Mouse (Mus musculus): Measurements from ENCODE around the gene Asah2. TPM values are rescaled to one million over a fixed set of nuclear protein-coding genes. Genes with fewer than 3 reads are reported as not detected.
A peak's percentile ranks its signal among the peaks of the same experiment; 100 is the strongest.

Asah2 gene
- total and polyA plus RNA-seq, 2 experiments from 2014 or later = 2.1 to 17.6 TPM

GRCm38 (mm10) chr19:32127180-32127850 is 19.3 kb upstream of the Asah2 start:
- Histone ChIP-seq H3K4me3 (ENCODE audit: low read depth, low read length) (no peak overlapping the region), H3K9ac (replicated peaks; ENCODE audit: low read depth, low read length) (no peak overlapping the region), H3K36me3 (replicated peaks; ENCODE audit: control insufficient read depth, insufficient read depth, low read length) (peaks cover 40% of the 10 kb centered on the region), H3K4me2 (ENCODE audit: low read depth, low read length) (no peak overlapping the region), H3K4me1 (ENCODE audit: control insufficient read depth, insufficient read depth) (no peaks in the 10 kb centered on the region), H3K27ac (ENCODE audit: low read depth) (no peak overlapping the region), H3K27me3 (ENCODE audit: control insufficient read depth, insufficient read depth, low read length) (no peaks in the 10 kb centered on the region), H3K9me3 (replicated peaks; ENCODE audit: control insufficient read depth, low read length) (no peaks in the 10 kb centered on the region)
- whole genome bisulfite sequencing = 74% methylated on average over 10 of the region's 10 CpGs
- TF ChIP-seq EP300 (IDR thresholded peaks at IDR 0.05; ENCODE audit: low read depth) = no peak
- TF ChIP-seq CTCF (IDR thresholded peaks at IDR 0.05; ENCODE audit: low read depth) = peak; percentile 61
- DNase-seq (ENCODE audit: low spot score) (peak; percentile 28), ATAC-seq (ENCODE audit: insufficient read depth, low read depth) (peak; percentile 62; the same call in 1 of the 2 replicates)

- DNase-seq (ENCODE audit: low spot score) (no peak), ATAC-seq (ENCODE audit: insufficient read depth, low read depth) (no peak)
- H3K27me3 ChIP-seq (ENCODE audit: control insufficient read depth, insufficient read depth, low read length) = no peaks in the 10 kb centered on the region
- no peaks in the 10 kb centered on the region for H3K4me1 ChIP-seq (ENCODE audit: control insufficient read depth, insufficient read depth)
- H3K36me3 ChIP-seq (replicated peaks; ENCODE audit: control insufficient read depth, insufficient read depth, low read length) = peaks cover 46% of the 10 kb centered on the region
- WGBS = 60% methylated on average over 9 of the region's 9 CpGs
- no peak overlapping the region for H3K9ac ChIP-seq (replicated peaks; ENCODE audit: low read depth, low read length)
- no peak overlapping the region for H3K27ac ChIP-seq (ENCODE audit: low read depth)
- no peak for TF ChIP-seq EP300 (IDR thresholded peaks at IDR 0.05; ENCODE audit: low read depth)
- TF ChIP-seq CTCF (IDR thresholded peaks at IDR 0.05; ENCODE audit: low read depth) = no peak
- H3K4me3 ChIP-seq (ENCODE audit: low read depth, low read length) = no peak overlapping the region
- H3K9me3 ChIP-seq (replicated peaks; ENCODE audit: control insufficient read depth, low read length) = no peaks in the 10 kb centered on the region
- no peak overlapping the region for H3K4me2 ChIP-seq (ENCODE audit: low read depth, low read length)
Measured at GRCm38 (mm10) chr19:32124155-32124554, 16.1 kb upstream of the Asah2 start.

- whole genome bisulfite sequencing = 95% methylated on average over 5 of the region's 5 CpGs
- no peak for TF ChIP-seq EP300 (IDR thresholded peaks at IDR 0.05; ENCODE audit: low read depth)
- TF ChIP-seq CTCF (IDR thresholded peaks at IDR 0.05; ENCODE audit: low read depth) = no peak
- no peak overlapping the region for H3K9ac ChIP-seq (replicated peaks; ENCODE audit: low read depth, low read length)
- H3K4me1 ChIP-seq (ENCODE audit: control insufficient read depth, insufficient read depth) = no peaks in the 10 kb centered on the region
- no peaks in the 10 kb centered on the region for H3K27me3 ChIP-seq (ENCODE audit: control insufficient read depth, insufficient read depth, low read length)
- H3K27ac ChIP-seq (ENCODE audit: low read depth) = no peak overlapping the region
- H3K4me2 ChIP-seq (ENCODE audit: low read depth, low read length) = no peak overlapping the region
- H3K9me3 ChIP-seq (replicated peaks; ENCODE audit: control insufficient read depth, low read length) = no peaks in the 10 kb centered on the region
- H3K4me3 ChIP-seq (ENCODE audit: low read depth, low read length) = no peak overlapping the region
- ATAC-seq (ENCODE audit: insufficient read depth, low read depth) (no peak), DNase-seq (ENCODE audit: low spot score) (no peak)
- H3K36me3 ChIP-seq (replicated peaks; ENCODE audit: control insufficient read depth, insufficient read depth, low read length) = peaks cover 40% of the 10 kb centered on the region
Measured at GRCm38 (mm10) chr19:32123196-32123595, 15.2 kb upstream of the Asah2 start.

- peaks cover 28% of the 10 kb centered on the region for H3K36me3 ChIP-seq (replicated peaks; ENCODE audit: control insufficient read depth, insufficient read depth, low read length)
- no peak overlapping the region for H3K4me3 ChIP-seq (ENCODE audit: low read depth, low read length)
- no peak for TF ChIP-seq CTCF (IDR thresholded peaks at IDR 0.05; ENCODE audit: low read depth)
- no peak for TF ChIP-seq EP300 (IDR thresholded peaks at IDR 0.05; ENCODE audit: low read depth)
- no peak overlapping the region for H3K9ac ChIP-seq (replicated peaks; ENCODE audit: low read depth, low read length)
- no peaks in the 10 kb centered on the region for H3K9me3 ChIP-seq (replicated peaks; ENCODE audit: control insufficient read depth, low read length)
- H3K4me2 ChIP-seq (ENCODE audit: low read depth, low read length) = no peak overlapping the region
- no peaks in the 10 kb centered on the region for H3K4me1 ChIP-seq (ENCODE audit: control insufficient read depth, insufficient read depth)
- no peak overlapping the region for H3K27ac ChIP-seq (ENCODE audit: low read depth)
- WGBS = 94% methylated on average over 1 of the region's 1 CpGs
- no peaks in the 10 kb centered on the region for H3K27me3 ChIP-seq (ENCODE audit: control insufficient read depth, insufficient read depth, low read length)
- ATAC-seq (ENCODE audit: insufficient read depth, low read depth) (no peak), DNase-seq (ENCODE audit: low spot score) (no peak)
Measured at GRCm38 (mm10) chr19:32120798-32121197, 12.8 kb upstream of the Asah2 start.

- ATAC-seq (ENCODE audit: insufficient read depth, low read depth) (no peak), DNase-seq (ENCODE audit: low spot score) (no peak)
- Histone ChIP-seq H3K4me3 (ENCODE audit: low read depth, low read length) (no peak overlapping the region), H3K27me3 (ENCODE audit: control insufficient read depth, insufficient read depth, low read length) (no peaks in the 10 kb centered on the region), H3K9ac (replicated peaks; ENCODE audit: low read depth, low read length) (no peak overlapping the region), H3K4me1 (ENCODE audit: control insufficient read depth, insufficient read depth) (no peaks in the 10 kb centered on the region), H3K9me3 (replicated peaks; ENCODE audit: control insufficient read depth, low read length) (no peaks in the 10 kb centered on the region), H3K36me3 (replicated peaks; ENCODE audit: control insufficient read depth, insufficient read depth, low read length) (peaks cover 23% of the 10 kb centered on the region), H3K4me2 (ENCODE audit: low read depth, low read length) (no peak overlapping the region), H3K27ac (ENCODE audit: low read depth) (no peak overlapping the region)
- TF ChIP-seq CTCF (IDR thresholded peaks at IDR 0.05; ENCODE audit: low read depth) (no peak), EP300 (IDR thresholded peaks at IDR 0.05; ENCODE audit: low read depth) (no peak)
- 91% methylated on average over 2 of the region's 2 CpGs for WGBS
Measured at GRCm38 (mm10) chr19:32119666-32120065, 11.7 kb upstream of the Asah2 start.

GRCm38 (mm10) chr19:32118496-32118895 is 10.5 kb upstream of the Asah2 start:
- H3K4me2 ChIP-seq (ENCODE audit: low read depth, low read length) = no peak overlapping the region
- H3K36me3 ChIP-seq (replicated peaks; ENCODE audit: control insufficient read depth, insufficient read depth, low read length) = peaks cover 13% of the 10 kb centered on the region; the same call in 1 of the 2 replicates
- H3K27ac ChIP-seq (ENCODE audit: low read depth) = no peak overlapping the region
- TF ChIP-seq CTCF (IDR thresholded peaks at IDR 0.05; ENCODE audit: low read depth) (no peak), EP300 (IDR thresholded peaks at IDR 0.05; ENCODE audit: low read depth) (no peak)
- ATAC-seq (ENCODE audit: insufficient read depth, low read depth) (no peak), DNase-seq (ENCODE audit: low spot score) (no peak)
- no peaks in the 10 kb centered on the region for H3K9me3 ChIP-seq (replicated peaks; ENCODE audit: control insufficient read depth, low read length)
- H3K4me3 ChIP-seq (ENCODE audit: low read depth, low read length) = no peak overlapping the region
- WGBS = 78% methylated on average over 3 of the region's 3 CpGs
- no peak overlapping the region for H3K9ac ChIP-seq (replicated peaks; ENCODE audit: low read depth, low read length)
- H3K4me1 ChIP-seq (ENCODE audit: control insufficient read depth, insufficient read depth) = no peaks in the 10 kb centered on the region
- no peaks in the 10 kb centered on the region for H3K27me3 ChIP-seq (ENCODE audit: control insufficient read depth, insufficient read depth, low read length)

Measured in heart, postnatal 0 days (tissue).